Mouse (Mus musculus) kidney, embryonic 16.5 days (tissue): ENCODE measurements around the gene Olfr1417. TPM values are rescaled to one million over a fixed set of nuclear protein-coding genes. Genes with fewer than 3 reads are reported as not detected.

Experiments used
- ATAC-seq: fragments of 200-750 bp; cut with Nextera tagmentation; 2 replicates; pipeline ENCODE4 v1.8.0; 2017; ENCODE audit warnings: moderate TSS enrichment; ENCODE audit not compliant: low FRiP score, low TSS enrichment
- H3K27ac ChIP-seq: fragments of 300-500 bp; sonication (generic); 2 replicates; pipeline ENCODE4 v1.5.1; 2014; ENCODE audit warnings: low read length
- H3K27me3 ChIP-seq: fragments of 300-500 bp; sonication (generic); 2 replicates; pipeline ENCODE4 v1.6.1; 2014; ENCODE audit warnings: low read length, control low read depth, mixed read lengths; ENCODE audit not compliant: insufficient read depth
- H3K36me3 ChIP-seq: fragments of 300-500 bp; sonication (generic); 2 replicates; pipeline ENCODE4 v1.6.1; 2014; ENCODE audit warnings: low read length, control low read depth, mixed read lengths; ENCODE audit not compliant: insufficient read depth
- H3K4me1 ChIP-seq: fragments of 300-500 bp; sonication (generic); 2 replicates; pipeline ENCODE4 v1.6.1; 2014; ENCODE audit warnings: low read length, control low read depth, mixed read lengths; ENCODE audit not compliant: insufficient read depth
- H3K4me2 ChIP-seq: fragments of 300-500 bp; sonication (generic); replicated peaks from 2 replicates; pipeline ENCODE4 v1.6.1; 2014; ENCODE audit warnings: low read depth, low read length
- H3K4me3 ChIP-seq: fragments of 300-500 bp; sonication (generic); 2 replicates; pipeline ENCODE4 v1.5.1; 2014; ENCODE audit warnings: mild to moderate bottlenecking, low read length
- H3K9ac ChIP-seq: fragments of 300-500 bp; sonication (generic); replicated peaks from 2 replicates; pipeline ENCODE4 v1.6.1; 2014; ENCODE audit warnings: low read length
- H3K9me3 ChIP-seq: fragments of 300-500 bp; sonication (generic); 2 replicates; pipeline ENCODE4 v1.6.1; 2016; ENCODE audit warnings: low read length, control low read depth
- WGBS: fragments of 180-500 bp; shearing (Covaris S2); extraction: QIAGEN DNeasy Blood & Tissue Kit; methylation state at CpG from one replicate; pipeline ENCODE4 v1.1.7; 2014; 5-methylcytosine and 5-hydroxymethylcytosine counted together
- polyA plus RNA-seq: library from polyadenylated mRNA; unstranded; fragments of >200 nt; fragmentation: Nextera tagmentation; extraction: Ambion mirVana; gene quantifications from 2 replicates; pipeline ENCODE4 v1.2.1, GENCODE M21; 2015

Gene Olfr1417
- polyA plus RNA-seq, 1 experiment from 2014 or later: 0.16 TPM

DNA sequence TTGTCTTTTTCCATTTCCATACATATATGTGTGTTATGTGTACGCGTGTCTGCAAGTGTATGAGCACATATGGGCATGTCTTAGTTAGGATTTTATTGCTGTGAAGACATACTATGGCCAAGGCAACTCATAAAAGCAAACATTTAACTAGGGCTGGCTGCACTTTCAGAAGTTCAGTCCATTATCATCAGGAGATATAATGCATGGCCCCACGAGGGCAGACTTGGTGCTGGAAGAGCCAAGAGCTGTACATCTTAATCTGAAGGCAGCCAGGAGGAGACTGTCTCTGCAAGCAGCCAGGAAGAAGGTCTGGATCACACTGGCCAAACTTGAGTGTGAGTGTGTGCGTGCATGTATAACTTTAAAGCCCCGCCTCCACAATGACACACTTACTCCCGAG is 44.6 kb downstream of the Olfr1417 start:
- no peaks in the 10 kb centered on the region for H3K4me1 ChIP-seq
- no peak overlapping the region for H3K9ac ChIP-seq
- no peaks in the 10 kb centered on the region for H3K27me3 ChIP-seq
- H3K4me2 ChIP-seq: no peak overlapping the region
- no peak overlapping the region for H3K4me3 ChIP-seq
- H3K36me3 ChIP-seq: no peaks in the 10 kb centered on the region
- no peak for ATAC-seq
- H3K9me3 ChIP-seq: no peaks in the 10 kb centered on the region
- no peak overlapping the region for H3K27ac ChIP-seq
- WGBS: 78% methylated on average over 6 of the region's 6 CpGs

DNA sequence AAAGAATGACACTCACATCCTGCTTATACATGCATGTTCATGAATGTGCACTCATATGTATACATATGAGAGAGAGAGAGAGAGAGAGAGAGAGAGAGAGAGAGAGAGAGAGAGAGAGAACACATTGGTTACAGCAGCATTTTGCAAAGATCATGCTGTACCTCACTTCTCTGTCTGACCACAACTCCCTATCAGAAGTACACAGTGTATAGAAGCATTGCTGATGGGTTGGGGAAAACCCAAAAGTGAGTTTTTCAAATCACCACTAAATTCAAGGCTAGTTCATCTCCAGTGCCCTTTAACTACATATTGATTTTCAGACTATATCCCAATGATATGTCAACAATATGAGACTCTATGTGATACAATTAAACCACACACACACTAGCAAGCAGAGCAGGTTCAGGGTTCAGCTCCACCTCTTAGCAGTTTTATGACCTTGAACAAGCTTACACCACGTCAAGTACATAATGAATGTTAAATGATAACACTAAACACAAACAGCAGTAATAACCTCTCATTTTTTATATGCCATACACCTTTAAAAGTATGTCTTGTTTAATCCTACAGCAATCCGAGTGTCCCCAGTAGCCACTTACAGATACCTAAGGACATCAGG is 45.2 kb downstream of the Olfr1417 start:
- no peak for ATAC-seq
- H3K9me3 ChIP-seq: no peaks in the 10 kb centered on the region
- no peak overlapping the region for H3K4me3 ChIP-seq
- no peaks in the 10 kb centered on the region for H3K36me3 ChIP-seq
- H3K4me2 ChIP-seq: no peak overlapping the region
- H3K4me1 ChIP-seq: 0 out of 2 replicates have a peak, but pooled peaks cover 4% of the 10 kb centered on the region
- H3K27me3 ChIP-seq: no peaks in the 10 kb centered on the region
- 75% methylated on average over 2 of the region's 2 CpGs for WGBS
- H3K9ac ChIP-seq: no peak overlapping the region
- H3K27ac ChIP-seq: no peak overlapping the region

DNA sequence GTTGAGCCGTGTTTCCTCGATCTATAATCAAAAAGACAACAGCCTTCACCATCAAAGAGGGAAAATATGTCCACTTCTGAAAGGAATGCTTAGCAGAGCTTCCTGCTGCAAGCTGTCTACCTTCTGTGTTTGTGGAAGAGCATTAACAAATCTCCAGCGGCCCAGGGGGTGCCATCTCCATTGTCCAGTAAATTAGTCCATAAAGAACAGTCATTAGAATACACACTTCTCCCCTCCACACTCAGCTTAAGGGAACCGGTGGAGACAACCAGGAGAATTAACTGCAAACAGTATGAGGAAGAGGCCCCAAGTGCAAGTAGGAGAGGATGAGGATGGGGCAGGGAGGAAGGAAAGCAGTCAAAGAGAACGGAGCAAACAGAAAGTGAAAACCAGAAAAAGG is 47.2 kb downstream of the Olfr1417 start:
- no peak overlapping the region for H3K9ac ChIP-seq
- WGBS: 77% methylated on average over 5 of the region's 5 CpGs
- H3K27me3 ChIP-seq: no peaks in the 10 kb centered on the region
- H3K4me3 ChIP-seq: no peak overlapping the region
- H3K27ac ChIP-seq: no peak overlapping the region
- no peak for ATAC-seq
- 0 out of 2 replicates have a peak, but pooled peaks cover 4% of the 10 kb centered on the region for H3K4me1 ChIP-seq
- H3K36me3 ChIP-seq: no peaks in the 10 kb centered on the region
- no peaks in the 10 kb centered on the region for H3K9me3 ChIP-seq
- H3K4me2 ChIP-seq: no peak overlapping the region

DNA sequence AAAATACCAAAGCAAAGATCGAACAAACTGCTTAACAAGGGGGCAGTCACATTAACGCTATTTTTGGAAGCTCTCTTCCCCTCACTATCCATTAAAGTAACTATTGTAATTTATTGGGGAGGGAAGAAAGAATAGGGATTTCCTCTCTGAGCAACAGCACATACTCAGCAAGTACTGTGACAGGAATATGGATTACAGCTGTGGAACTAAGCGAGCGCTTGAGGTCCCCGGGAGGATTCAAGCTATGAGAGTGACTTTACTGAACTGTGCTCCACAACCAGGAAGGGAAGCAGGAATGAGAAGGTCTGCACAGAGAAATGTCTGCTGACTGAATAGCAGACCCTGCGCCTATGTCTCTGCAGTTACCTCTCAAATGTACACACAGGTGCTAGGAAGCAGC is 50.1 kb downstream of the Olfr1417 start:
- Histone ChIP-seq H3K9me3 (no peaks in the 10 kb centered on the region), H3K9ac (no peak overlapping the region), H3K4me1 (0 out of 2 replicates have a peak, but pooled peaks cover 4% of the 10 kb centered on the region), H3K27me3 (no peaks in the 10 kb centered on the region), H3K4me2 (no peak overlapping the region), H3K36me3 (peaks cover 4% of the 10 kb centered on the region; the same call in 1 of the 2 replicates), H3K27ac (peak overlapping the region; percentile 73), H3K4me3 (no peak overlapping the region)
- WGBS: 32% methylated on average over 6 of the region's 6 CpGs
- ATAC-seq: peak; percentile 72; the same call in 1 of the 2 replicates

DNA sequence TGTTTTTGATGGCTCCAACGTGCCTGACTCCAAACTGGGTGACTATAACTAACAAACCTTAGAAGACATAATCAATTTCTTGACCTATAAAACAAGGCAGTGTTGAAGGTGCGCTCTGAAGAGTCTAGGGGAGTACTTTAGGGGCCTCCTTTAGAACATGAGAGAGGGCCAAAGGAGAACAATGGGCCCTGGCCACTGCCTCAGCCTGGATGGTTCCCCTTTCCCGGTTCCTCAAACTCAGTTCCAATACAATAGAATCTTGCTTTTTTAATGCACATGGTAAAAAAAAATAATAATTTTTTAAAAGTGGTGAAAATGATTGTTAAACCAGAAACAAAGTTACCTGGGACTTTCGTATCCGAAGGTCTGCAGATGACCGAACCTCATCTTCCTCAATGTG is 51.2 kb downstream of the Olfr1417 start:
- 94% methylated on average over 6 of the region's 6 CpGs for WGBS
- ATAC-seq: no peak

GRCm38 (mm10) chr19:11785409-11786154 is 53.4 kb downstream of the Olfr1417 start:
- Histone ChIP-seq H3K4me3 (no peak overlapping the region), H3K4me2 (no peak overlapping the region), H3K9me3 (no peaks in the 10 kb centered on the region), H3K9ac (no peak overlapping the region), H3K27me3 (no peaks in the 10 kb centered on the region), H3K36me3 (peaks cover 11% of the 10 kb centered on the region; the same call in 1 of the 2 replicates), H3K4me1 (0 out of 2 replicates have a peak, but pooled peaks cover 4% of the 10 kb centered on the region), H3K27ac (no peak overlapping the region)
- ATAC-seq: no peak; the same call in 1 of the 2 replicates
- WGBS: 76% methylated on average over 14 of the region's 14 CpGs

More for the DNA sequence above, 51.2 kb downstream of the Olfr1417 start:
- Histone ChIP-seq H3K27me3 (no peaks in the 10 kb centered on the region), H3K4me2 (no peak overlapping the region), H3K36me3 (peaks cover 10% of the 10 kb centered on the region; the same call in 1 of the 2 replicates), H3K4me1 (0 out of 2 replicates have a peak, but pooled peaks cover 4% of the 10 kb centered on the region), H3K9ac (no peak overlapping the region), H3K9me3 (no peaks in the 10 kb centered on the region), H3K27ac (no peak overlapping the region), H3K4me3 (no peak overlapping the region)

DNA sequence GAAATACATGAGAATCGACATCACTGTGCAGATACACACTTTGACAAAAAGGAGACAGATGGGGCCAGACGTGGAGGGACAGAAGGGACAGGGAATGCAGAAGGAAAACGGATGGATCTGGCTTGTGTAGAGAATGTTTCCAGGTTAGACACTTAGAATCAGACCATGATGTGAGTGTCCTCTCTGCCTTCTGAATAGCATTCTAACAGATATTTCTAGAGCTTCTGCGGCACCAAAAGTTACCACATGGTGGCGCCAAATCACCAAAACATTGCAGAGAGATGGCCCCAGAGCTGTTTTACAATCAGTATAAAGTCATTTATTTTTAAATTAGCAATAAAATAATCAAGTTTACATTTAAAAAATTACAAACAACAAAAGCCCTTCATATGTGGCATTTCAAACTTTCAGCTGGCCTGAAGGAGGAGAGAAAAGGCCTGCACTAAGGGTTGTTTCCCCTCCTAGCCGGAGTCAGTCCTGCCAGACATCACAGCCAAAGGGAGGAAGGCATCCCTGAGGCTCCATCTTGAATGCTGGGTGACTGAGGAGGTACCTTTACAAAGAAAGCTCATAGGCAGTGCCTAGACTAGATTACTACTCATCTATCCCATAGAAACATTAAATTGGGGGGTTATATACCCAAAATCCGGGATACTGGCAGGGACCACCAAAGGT is 61.7 kb downstream of the Olfr1417 start:
- Histone ChIP-seq H3K9me3 (no peaks in the 10 kb centered on the region), H3K4me3 (no peak overlapping the region), H3K4me1 (no peaks in the 10 kb centered on the region), H3K27me3 (no peaks in the 10 kb centered on the region), H3K4me2 (no peak overlapping the region), H3K36me3 (peaks cover 29% of the 10 kb centered on the region), H3K9ac (no peak overlapping the region), H3K27ac (no peak overlapping the region)
- peak; percentile 49; the same call in 1 of the 2 replicates for ATAC-seq
- WGBS: 62% methylated on average over 7 of the region's 7 CpGs

Other genes with a start within 250 kb of the Olfr1417 start
- gene Ms4a6d, start 234.4 kb downstream of the Olfr1417 start, polyA plus RNA-seq: 1.7 and 2.6 TPM in 2 replicates
- gene Ms4a2, start 215.5 kb downstream of the Olfr1417 start, polyA plus RNA-seq: 2.6 and 3.0 TPM in 2 replicates
- not detected in 2 replicates for gene Ms4a3, start 198.4 kb downstream of the Olfr1417 start, polyA plus RNA-seq
- not detected in 2 replicates for gene Oosp2, start 178.7 kb downstream of the Olfr1417 start, polyA plus RNA-seq
- not detected in 2 replicates for gene Oosp1, start 148.1 kb downstream of the Olfr1417 start, polyA plus RNA-seq
- not detected in 2 replicates for gene Oosp3, start 142.2 kb downstream of the Olfr1417 start, polyA plus RNA-seq
- gene Gif, start 91.7 kb downstream of the Olfr1417 start, polyA plus RNA-seq: not detected in 2 replicates
- gene Mrpl16, start 68.8 kb downstream of the Olfr1417 start, polyA plus RNA-seq: 49.2 and 54.4 TPM in 2 replicates
- 25.5 and 26.5 TPM in 2 replicates for gene Stx3, start 19.8 kb downstream of the Olfr1417 start, polyA plus RNA-seq
- not detected in 2 replicates for gene Olfr1418, start 21.8 kb upstream of the Olfr1417 start, polyA plus RNA-seq
- not detected in 2 replicates for gene Olfr1419, start 35.9 kb upstream of the Olfr1417 start, polyA plus RNA-seq
- not detected in 2 replicates for gene Olfr1420, start 47.3 kb upstream of the Olfr1417 start, polyA plus RNA-seq
- 20.0 and 22.5 TPM in 2 replicates for gene Patl1, start 73.2 kb upstream of the Olfr1417 start, polyA plus RNA-seq
- 4.1 and 4.2 TPM in 2 replicates for gene Osbp, start 126.7 kb upstream of the Olfr1417 start, polyA plus RNA-seq
- gene Olfr1423, start 202.1 kb upstream of the Olfr1417 start, polyA plus RNA-seq: not detected in 2 replicates
- not detected in 2 replicates for gene Olfr1424, start 223.5 kb upstream of the Olfr1417 start, polyA plus RNA-seq
- not detected in 2 replicates for gene Olfr1425, start 238.5 kb upstream of the Olfr1417 start, polyA plus RNA-seq